Mouse (Mus musculus): ENCODE data around the gene Dhrs7b. TPM values are rescaled to one million over a fixed set of nuclear protein-coding genes. Genes with fewer than 3 reads are reported as not detected.
A peak's percentile ranks its signal among the peaks of the same experiment; 100 is the strongest.
"Not testable (repeated sequence)": the region's sequence is repeated elsewhere in the genome, so short reads cannot be mapped to it uniquely, and the experiment has no call there.

Gene Dhrs7b
- total and polyA plus RNA-seq, 2 experiments from 2014 or later: 29.1 to 30.9 TPM

- H3K9me3 ChIP-seq (ENCODE audit: low read length): no peaks in the 10 kb centered on the region
- WGBS: under 1% methylated on average over 44 of the region's 52 CpGs
- H3K36me3 ChIP-seq (ENCODE audit: insufficient read depth): no peaks in the 10 kb centered on the region
- peak overlapping the region; percentile 55 for H3K4me2 ChIP-seq (ENCODE audit: low read depth)
- peak; percentile 39; the same call in 1 of the 2 replicates for TF ChIP-seq CTCF (IDR thresholded peaks at IDR 0.05; ENCODE audit: low read depth)
- peak overlapping the region; percentile 83 for H3K27ac ChIP-seq (ENCODE audit: low read depth, low read length)
- peak overlapping the region; percentile 97 for H3K4me3 ChIP-seq (ENCODE audit: low read depth, low read length)
- H3K9ac ChIP-seq: peak overlapping the region; percentile 78
- no peaks in the 10 kb centered on the region for H3K27me3 ChIP-seq (ENCODE audit: insufficient read depth, low read length)
- H3K4me1 ChIP-seq (ENCODE audit: insufficient read depth): peaks cover 9% of the 10 kb centered on the region; the same call in 1 of the 2 replicates
- ATAC-seq (peak; percentile 48), DNase-seq (no peak)
These were observed 47.7 kb downstream of the Dhrs7b start for GRCm38 (mm10) chr11:60878056-60878612.

- peak within 1 kb of the TSS; percentile 78 for H3K9ac ChIP-seq
- H3K4me2 ChIP-seq (ENCODE audit: low read depth): peak within 1 kb of the TSS; percentile 71
- peak; percentile 99 for ATAC-seq
- no peaks in the 10 kb centered on the region for H3K36me3 ChIP-seq (ENCODE audit: insufficient read depth)
- under 1% methylated on average over 60 of the region's 62 CpGs for WGBS
- H3K4me1 ChIP-seq (ENCODE audit: insufficient read depth): peaks cover 9% of the 10 kb centered on the region; the same call in 1 of the 2 replicates
- peak within 1 kb of the TSS; percentile 97 for H3K4me3 ChIP-seq (ENCODE audit: low read depth, low read length)
- H3K27me3 ChIP-seq (ENCODE audit: insufficient read depth, low read length): no peaks in the 10 kb centered on the region
- peak within 1 kb of the TSS; percentile 83 for H3K27ac ChIP-seq (ENCODE audit: low read depth, low read length)
- DNase-seq: peak; percentile 97
- peak; percentile 29; the same call in 1 of the 2 replicates for TF ChIP-seq CTCF (IDR thresholded peaks at IDR 0.05; ENCODE audit: low read depth)
- no peaks in the 10 kb centered on the region for H3K9me3 ChIP-seq (ENCODE audit: low read length)
These were observed 48.4 kb downstream of the Dhrs7b start, which contains the start of gene Tmem11 for GRCm38 (mm10) chr11:60878675-60879294. Tmem11 (minus strand) TSS chr11:60879272.

- peak; percentile 25; the same call in 1 of the 2 replicates for ATAC-seq
- WGBS: 2% methylated on average over 11 of the region's 11 CpGs
- H3K27me3 ChIP-seq (ENCODE audit: insufficient read depth, low read length): no peaks in the 10 kb centered on the region
- H3K9ac ChIP-seq: peak overlapping the region; percentile 58
- peak overlapping the region; percentile 71 for H3K4me2 ChIP-seq (ENCODE audit: low read depth)
- no peaks in the 10 kb centered on the region for H3K9me3 ChIP-seq (ENCODE audit: low read length)
- peaks cover 9% of the 10 kb centered on the region; the same call in 1 of the 2 replicates for H3K4me1 ChIP-seq (ENCODE audit: insufficient read depth)
- no peaks in the 10 kb centered on the region for H3K36me3 ChIP-seq (ENCODE audit: insufficient read depth)
- H3K4me3 ChIP-seq (ENCODE audit: low read depth, low read length): peak overlapping the region; percentile 97
- DNase-seq: peak; percentile 76
- peak overlapping the region; percentile 83 for H3K27ac ChIP-seq (ENCODE audit: low read depth, low read length)
- peak; percentile 80 for TF ChIP-seq CTCF (IDR thresholded peaks at IDR 0.05; ENCODE audit: low read depth)
These were observed 49.0 kb downstream of the Dhrs7b start for GRCm38 (mm10) chr11:60879423-60879822.

- Histone ChIP-seq H3K4me3 (ENCODE audit: low read depth, low read length) (no peak overlapping the region), H3K36me3 (ENCODE audit: insufficient read depth) (no peaks in the 10 kb centered on the region), H3K27me3 (ENCODE audit: insufficient read depth, low read length) (no peaks in the 10 kb centered on the region), H3K27ac (ENCODE audit: low read depth, low read length) (no peak overlapping the region), H3K9ac (no peak overlapping the region), H3K4me1 (ENCODE audit: insufficient read depth) (peaks cover 9% of the 10 kb centered on the region; the same call in 1 of the 2 replicates), H3K9me3 (ENCODE audit: low read length) (no peaks in the 10 kb centered on the region), H3K4me2 (ENCODE audit: low read depth) (no peak overlapping the region)
- no peak for DNase-seq
- no peak for TF ChIP-seq CTCF (IDR thresholded peaks at IDR 0.05; ENCODE audit: low read depth)
- 93% methylated on average over 4 of the region's 4 CpGs for WGBS
- no peak for ATAC-seq
These were observed 50.1 kb downstream of the Dhrs7b start for GRCm38 (mm10) chr11:60880559-60880958.

- Histone ChIP-seq H3K27me3 (ENCODE audit: insufficient read depth, low read length) (no peaks in the 10 kb centered on the region), H3K9me3 (ENCODE audit: low read length) (no peaks in the 10 kb centered on the region), H3K36me3 (ENCODE audit: insufficient read depth) (no peaks in the 10 kb centered on the region), H3K4me2 (ENCODE audit: low read depth) (no peak overlapping the region), H3K4me3 (ENCODE audit: low read depth, low read length) (no peak overlapping the region), H3K27ac (ENCODE audit: low read depth, low read length) (no peak overlapping the region), H3K9ac (no peak overlapping the region), H3K4me1 (ENCODE audit: insufficient read depth) (peaks cover 4% of the 10 kb centered on the region; the same call in 1 of the 2 replicates)
- no peak for DNase-seq
- WGBS: 70% methylated on average over 3 of the region's 3 CpGs
- ATAC-seq: no peak
- no peak for TF ChIP-seq CTCF (IDR thresholded peaks at IDR 0.05; ENCODE audit: low read depth)
These were observed 52.0 kb downstream of the Dhrs7b start for GRCm38 (mm10) chr11:60882386-60882785.

GRCm38 (mm10) chr11:60886986-60887385 is 56.6 kb downstream of the Dhrs7b start:
- H3K9ac ChIP-seq; H3K27me3 ChIP-seq (ENCODE audit: insufficient read depth, low read length); H3K4me1 ChIP-seq (ENCODE audit: insufficient read depth); DNase-seq; ATAC-seq; H3K9me3 ChIP-seq (ENCODE audit: low read length); H3K36me3 ChIP-seq (ENCODE audit: insufficient read depth); H3K27ac ChIP-seq (ENCODE audit: low read depth, low read length); H3K4me3 ChIP-seq (ENCODE audit: low read depth, low read length); H3K4me2 ChIP-seq (ENCODE audit: low read depth): not testable (repeated sequence)
- 77% methylated on average over 2 of the region's 3 CpGs for WGBS

- no peaks in the 10 kb centered on the region for H3K27me3 ChIP-seq (ENCODE audit: insufficient read depth, low read length)
- H3K4me2 ChIP-seq (ENCODE audit: low read depth): no peak overlapping the region
- no peak overlapping the region for H3K4me3 ChIP-seq (ENCODE audit: low read depth, low read length)
- WGBS: 64% methylated on average over 2 of the region's 2 CpGs
- ATAC-seq: no peak
- H3K36me3 ChIP-seq (ENCODE audit: insufficient read depth): no peaks in the 10 kb centered on the region
- no peak for TF ChIP-seq CTCF (IDR thresholded peaks at IDR 0.05; ENCODE audit: low read depth)
- H3K9ac ChIP-seq: no peak overlapping the region
- DNase-seq: no peak
- H3K27ac ChIP-seq (ENCODE audit: low read depth, low read length): no peak overlapping the region
- H3K4me1 ChIP-seq (ENCODE audit: insufficient read depth): no peaks in the 10 kb centered on the region
- no peaks in the 10 kb centered on the region for H3K9me3 ChIP-seq (ENCODE audit: low read length)
These were observed 59.4 kb downstream of the Dhrs7b start for GRCm38 (mm10) chr11:60889861-60890260.

Data from forebrain, postnatal 0 days (tissue).